Mouse (Mus musculus): Measurements from ENCODE around the gene Tsku. TPM values are rescaled to one million over a fixed set of nuclear protein-coding genes. Genes with fewer than 3 reads are reported as not detected.
A peak's percentile ranks its signal among the peaks of the same experiment; 100 is the strongest.

Gene Tsku
- polyA plus RNA-seq, 1 experiment: not detected

DNA sequence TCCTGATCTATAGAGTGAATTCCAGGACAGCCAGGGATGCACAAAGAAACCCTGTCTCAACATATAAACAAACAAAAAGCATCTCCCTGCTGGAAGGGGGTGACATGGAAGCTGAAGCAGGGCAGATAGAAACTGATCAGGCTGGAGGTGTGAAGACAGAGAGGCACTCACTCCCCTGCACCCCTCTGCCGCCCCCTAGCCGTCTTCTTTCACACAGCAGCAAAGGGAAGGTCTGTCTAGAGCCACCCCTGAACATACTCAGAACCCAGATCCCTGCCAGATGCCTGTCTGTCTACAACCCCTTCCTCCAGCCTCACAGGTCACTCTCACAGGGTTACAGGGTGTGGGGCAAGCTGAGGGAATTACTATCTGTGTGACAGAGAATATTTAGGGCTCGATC, 16.8 kb downstream of the Tsku start:
- no peak for TF ChIP-seq GATA1 (IDR thresholded peaks at IDR 0.05; ENCODE audit: low read length)

DNA sequence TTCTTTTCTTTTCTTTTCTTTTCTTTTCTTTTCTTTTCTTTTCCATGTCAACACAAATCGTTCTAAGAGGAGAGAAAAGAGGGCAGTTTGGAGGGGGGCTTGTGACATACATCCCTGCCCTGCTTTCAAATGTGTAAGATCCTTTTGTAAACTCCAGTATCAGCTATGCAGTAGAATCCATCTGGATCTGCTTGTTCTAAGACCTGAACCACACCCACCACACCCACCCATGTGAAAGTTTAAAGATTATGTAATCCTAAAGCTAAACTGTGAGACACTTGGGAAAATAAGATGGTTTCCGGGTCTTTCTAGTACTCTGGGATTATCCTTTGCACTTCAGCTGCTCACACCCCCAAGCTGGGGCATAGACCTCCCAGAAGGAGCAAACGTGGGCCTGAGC, 18.9 kb downstream of the Tsku start:
- no peak for TF ChIP-seq GATA1 (IDR thresholded peaks at IDR 0.05; ENCODE audit: low read length)

DNA sequence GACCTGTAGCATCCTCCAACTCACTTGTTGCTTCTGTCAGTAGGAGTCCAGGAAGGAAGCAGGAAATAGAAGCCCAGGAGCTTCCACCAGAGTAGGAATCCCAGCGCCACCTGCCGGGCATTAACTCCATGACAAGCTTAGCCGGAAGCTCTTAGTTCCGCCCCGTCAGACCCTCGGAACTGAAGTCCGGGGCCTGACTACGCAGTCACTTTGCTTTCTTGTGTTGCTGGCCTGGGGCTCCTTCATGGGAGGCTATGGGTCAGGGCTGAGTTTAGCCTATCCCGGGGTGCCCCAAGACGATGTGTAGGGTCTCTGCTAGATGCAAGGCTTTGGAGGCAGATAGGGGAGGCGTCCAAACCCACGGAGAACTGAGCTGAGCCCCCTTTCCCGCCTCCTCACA, 19.7 kb downstream of the Tsku start:
- no peak for TF ChIP-seq GATA1 (IDR thresholded peaks at IDR 0.05; ENCODE audit: low read length)

DNA sequence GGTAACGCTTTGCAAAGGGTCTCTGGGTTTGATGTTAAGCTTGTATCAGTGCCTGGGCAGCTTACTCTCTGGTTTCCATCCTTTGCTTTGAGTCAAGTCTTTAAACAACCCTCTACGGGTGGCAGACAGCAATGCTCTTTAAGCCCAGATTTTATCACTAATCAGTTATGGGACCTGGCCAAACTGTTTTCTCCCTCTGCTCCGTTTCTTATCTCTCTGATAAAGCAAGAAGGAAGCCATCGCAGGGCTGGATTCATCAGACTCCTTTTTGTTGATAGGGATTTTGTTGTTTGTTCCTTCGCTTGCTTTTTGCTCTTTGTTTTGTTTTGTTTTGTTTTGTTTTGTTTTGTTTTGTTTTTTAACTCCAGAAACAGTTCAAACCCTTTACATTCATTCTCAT, 20.8 kb downstream of the Tsku start:
- peak; percentile 25 for TF ChIP-seq GATA1 (IDR thresholded peaks at IDR 0.05; ENCODE audit: low read length)

DNA sequence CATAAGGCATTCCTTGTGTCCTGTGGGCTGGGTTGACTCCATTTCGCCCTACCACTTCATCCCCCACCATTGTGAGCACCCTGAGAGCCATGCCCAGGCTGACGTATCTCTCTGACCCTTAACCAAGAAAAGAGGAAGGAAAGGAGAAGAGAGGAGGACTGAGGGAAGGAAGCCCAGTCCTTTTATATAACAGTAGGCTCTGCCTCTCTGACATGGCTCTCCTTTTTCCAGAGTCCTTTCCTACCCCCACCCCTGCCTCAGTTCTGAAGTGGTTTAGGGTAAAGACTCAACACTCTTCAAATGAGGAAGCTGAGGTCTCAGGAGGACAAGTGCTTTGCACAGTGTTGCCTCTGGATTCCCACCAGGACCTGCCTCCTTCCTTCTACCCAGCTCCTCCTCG, 27.1 kb downstream of the Tsku start:
- no peak for TF ChIP-seq GATA1 (IDR thresholded peaks at IDR 0.05; ENCODE audit: low read length)

DNA sequence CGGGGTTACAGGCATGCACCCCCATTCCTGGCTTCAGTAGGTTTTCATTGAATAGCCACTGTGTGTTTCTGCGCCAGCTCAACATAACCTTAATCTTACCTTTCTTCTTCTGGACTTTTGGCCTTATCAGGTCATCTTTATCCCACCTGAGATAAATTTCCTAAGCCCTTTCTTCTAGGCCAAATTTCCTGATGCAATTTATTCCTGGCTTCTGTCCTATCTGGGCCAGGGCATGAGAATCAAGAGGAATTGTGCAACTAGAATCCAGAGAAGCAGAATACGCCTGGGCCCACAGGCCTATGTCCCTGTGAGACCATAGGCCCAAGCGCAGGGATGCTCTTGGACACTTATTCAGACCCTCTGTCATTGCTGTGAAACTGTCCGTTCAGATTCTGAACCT, 27.6 kb downstream of the Tsku start:
- TF ChIP-seq GATA1 (IDR thresholded peaks at IDR 0.05; ENCODE audit: low read length): no peak

DNA sequence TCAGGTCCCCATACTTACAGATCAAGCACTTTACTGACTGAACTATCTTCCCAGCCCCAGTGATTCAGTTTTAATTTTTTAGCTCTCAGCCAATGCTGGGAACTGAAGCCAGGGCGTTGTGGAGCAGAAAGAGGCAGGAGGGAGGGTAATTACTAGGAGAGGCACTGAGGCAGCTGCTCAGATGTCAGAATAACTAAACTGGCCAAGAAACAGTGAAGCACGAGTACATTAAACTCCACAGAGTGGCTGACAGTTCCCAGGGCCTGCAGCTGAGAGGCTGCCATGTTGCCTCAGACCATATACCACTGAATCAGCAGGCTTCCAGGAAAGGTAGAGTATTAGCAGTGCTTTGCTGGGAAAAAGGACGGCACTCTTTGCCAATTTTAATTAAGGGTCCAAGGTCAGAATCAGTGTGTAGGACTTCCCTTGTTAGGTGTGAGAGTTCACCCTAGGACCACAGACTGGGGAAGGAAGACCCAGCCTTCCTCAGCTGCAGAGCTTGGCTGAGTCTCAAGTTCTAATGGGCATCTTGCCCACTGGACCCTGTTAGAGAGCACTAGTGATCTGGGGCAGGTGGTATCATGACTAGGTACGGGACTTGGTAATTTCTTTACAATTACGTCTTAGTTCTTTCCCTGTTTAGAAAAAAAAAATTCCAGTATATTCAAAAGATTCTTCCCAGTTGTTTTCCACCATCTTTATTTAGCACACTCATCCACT, 28.3 kb downstream of the Tsku start:
- no peak for TF ChIP-seq GATA1 (IDR thresholded peaks at IDR 0.05; ENCODE audit: low read length)

DNA sequence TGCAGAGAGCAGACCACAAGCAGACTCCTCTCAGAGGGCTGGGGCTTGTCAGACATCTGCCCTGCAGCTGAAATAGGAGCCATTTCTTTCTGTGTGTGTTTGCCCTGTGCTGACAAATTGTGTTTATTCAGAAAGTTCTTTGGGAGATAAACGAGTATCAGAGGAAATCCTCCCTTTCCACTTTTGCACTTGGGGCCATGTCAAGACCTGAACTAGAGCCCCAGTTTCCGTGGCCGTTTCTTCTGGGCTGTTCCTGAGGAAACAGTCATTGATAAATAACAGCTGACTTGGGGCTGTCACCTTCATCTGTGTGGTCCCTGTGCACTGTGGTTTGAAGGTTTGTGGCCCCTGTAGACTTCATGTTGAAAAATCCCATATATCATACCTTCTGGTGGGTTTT, 29.2 kb downstream of the Tsku start:
- TF ChIP-seq GATA1 (IDR thresholded peaks at IDR 0.05; ENCODE audit: low read length): no peak

DNA sequence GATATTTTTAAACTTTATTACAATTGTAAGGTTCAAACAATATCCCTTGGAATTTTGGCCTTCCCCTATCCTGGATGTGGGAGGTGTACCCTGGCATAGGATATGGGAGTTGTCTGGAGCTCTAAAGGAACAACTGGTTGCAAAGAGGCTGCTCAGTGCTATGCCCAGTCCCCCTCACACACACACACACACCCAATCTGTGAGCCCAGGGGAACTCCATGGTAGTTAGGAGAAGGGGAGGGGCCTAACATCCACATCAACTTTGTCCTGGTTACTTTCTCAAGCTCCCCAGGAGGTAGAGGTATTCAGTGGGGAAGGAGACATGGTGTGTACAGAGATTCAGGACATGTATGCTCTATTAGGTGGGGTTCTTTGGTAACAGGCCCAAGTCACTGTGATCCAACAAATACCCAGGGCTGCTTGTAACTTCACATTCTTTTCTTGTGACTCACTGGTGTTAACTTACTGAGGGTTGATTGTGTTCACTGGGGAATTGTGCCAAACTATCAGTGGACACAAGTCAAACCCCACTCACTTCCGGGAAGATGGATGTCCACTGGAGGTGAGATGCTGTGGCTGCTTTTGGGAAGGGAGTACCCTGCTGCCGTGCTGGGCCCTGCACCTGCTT, 30.6 kb downstream of the Tsku start:
- no peak for TF ChIP-seq GATA1 (IDR thresholded peaks at IDR 0.05; ENCODE audit: low read length)

DNA sequence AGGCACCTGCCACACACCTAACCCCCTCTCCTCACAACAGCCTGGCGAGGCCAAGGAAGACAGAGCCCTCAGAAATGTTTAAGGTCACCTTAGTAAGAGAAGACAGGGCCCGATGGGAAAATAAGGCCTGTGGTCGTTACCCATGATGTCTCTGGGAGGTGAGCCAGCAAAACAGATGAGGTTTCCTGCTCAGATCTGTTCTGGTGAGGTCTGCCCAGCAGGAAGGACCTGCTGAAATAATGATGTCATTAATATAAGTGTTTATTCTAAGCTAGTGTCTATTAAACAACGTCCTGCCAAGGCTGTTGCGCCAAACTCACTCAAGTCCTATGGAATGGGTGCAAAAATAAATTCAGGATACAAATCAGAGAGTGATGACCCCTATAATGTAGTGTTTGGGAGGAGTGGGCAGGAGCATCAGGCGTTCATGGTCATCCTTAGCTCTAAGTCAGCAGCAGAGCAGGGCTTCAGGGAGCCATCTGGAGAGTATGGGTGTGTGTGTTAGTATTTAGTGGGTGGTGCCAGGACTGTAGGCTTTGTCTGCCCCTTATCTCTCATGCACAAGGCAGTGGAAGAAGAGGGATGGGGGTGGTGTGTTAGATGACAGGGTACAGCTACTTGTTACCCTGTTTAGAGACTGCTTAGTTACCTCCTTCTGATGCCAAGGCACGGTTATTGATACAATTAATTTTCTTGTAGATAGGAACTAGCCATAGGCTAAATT, 31.3 kb downstream of the Tsku start:
- no peak for TF ChIP-seq GATA1 (IDR thresholded peaks at IDR 0.05; ENCODE audit: low read length)

DNA sequence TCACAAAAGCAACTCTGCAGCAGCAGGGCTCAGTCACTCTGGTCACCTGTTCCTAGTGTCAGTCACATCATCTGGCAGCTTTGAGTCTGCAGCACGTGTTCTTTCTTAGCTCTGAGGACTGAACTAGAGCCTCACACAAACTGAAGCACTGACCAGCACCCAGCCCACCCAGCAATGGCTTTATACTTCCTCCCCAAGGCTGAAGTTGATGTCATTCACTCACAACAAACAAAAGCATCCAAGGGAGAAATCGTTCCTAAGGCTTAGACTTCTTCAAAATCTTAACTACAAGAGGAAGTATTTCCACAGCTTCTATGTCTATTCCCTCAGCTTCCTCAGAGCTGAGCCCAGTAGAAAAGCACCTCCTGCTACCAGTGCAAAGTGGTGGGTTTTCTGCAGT, 32.8 kb downstream of the Tsku start:
- TF ChIP-seq GATA1 (IDR thresholded peaks at IDR 0.05; ENCODE audit: low read length): no peak

DNA sequence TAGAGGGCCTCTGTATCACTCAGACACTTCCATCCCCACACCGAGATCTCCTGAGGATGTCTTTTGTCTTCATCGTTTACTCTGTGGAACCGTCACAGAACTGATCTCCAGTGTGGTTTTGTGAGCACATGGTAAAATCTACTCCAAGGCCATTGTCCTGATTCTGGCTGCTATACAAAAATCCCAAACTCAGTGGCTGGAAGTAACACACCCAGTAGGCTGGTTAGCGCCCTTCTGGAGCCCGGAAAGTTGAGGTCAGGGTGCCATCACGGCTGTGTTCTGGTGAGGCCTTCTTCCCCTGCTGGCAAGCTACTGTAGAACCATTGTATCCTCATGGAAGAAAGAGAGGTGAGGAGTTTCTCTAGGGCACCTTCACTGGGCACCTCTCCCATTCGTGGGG, 35.1 kb downstream of the Tsku start:
- no peak for TF ChIP-seq GATA1 (IDR thresholded peaks at IDR 0.05; ENCODE audit: low read length)

DNA sequence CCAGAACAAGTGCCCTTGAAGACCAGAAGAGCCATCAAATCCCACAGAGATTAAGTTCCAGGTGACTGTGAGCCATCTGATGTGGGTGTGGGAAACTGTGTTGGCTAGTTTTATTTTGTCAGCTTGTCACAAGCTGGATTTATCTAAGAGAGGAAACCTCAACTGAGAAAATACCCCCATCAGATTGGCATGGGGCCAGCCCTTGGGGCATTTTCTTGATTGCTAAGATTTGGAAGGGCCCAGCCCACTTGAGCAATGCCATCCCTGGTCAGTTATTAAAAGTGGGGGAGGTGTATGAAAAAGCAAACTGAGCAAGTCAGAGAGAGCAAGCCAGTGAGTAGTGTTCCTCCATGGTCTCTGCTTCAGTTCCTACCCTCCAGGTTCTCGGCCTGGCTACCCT, 36.9 kb downstream of the Tsku start:
- TF ChIP-seq GATA1 (IDR thresholded peaks at IDR 0.05; ENCODE audit: low read length): no peak

DNA sequence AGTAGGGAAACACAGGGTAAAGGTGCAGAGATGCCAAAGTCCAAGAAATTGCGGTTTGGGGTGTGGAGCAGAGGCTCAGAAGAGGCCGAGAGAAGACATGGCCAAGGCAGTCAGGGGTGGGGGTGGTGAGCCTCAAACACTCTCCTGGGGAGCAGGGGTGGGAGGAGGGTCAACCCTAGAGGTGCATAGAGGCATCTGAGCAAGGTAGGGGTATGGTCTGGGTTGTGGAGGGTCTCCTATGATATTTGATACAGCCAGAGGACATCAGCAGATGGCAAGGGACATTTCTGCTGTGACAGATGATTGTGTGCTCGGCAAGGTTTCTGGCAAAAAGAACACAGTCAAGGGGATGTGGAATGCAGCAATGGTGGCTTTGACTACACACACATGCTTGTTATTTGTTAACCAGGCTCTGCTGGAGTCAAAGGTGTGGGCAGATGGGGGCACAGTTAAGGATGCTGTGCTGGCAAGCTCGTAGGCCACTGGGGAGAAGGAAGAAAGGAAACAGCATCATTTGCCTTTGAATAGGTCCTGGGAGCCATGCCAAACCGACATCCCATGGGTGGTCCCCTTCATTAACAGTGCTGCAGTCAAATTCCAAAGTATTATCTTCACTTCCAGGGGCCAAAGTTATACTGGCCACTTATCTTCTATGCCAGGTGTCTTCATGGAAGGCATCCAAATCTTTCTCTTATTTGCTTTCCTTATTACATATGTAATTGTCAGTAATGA, 37.7 kb downstream of the Tsku start:
- no peak for TF ChIP-seq GATA1 (IDR thresholded peaks at IDR 0.05; ENCODE audit: low read length)

DNA sequence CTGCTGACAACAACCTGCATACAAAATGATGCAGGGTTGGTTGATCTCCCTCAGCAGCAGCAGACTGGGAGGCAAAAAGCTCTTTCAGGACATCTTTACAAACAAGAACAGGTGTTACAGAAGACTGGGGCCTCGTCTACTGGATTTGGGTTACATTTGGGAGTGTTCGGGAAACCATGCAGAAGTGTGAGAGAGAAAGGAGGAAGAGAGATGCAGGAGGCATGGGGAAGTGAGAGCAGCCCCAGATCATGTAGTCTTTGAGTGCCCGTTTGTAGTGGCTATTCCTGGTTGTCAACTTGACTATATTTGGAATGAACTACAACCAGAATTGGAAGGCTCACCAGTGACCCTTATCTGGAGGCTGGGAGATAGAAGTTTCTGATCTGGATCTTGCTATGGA, 38.7 kb downstream of the Tsku start:
- TF ChIP-seq GATA1 (IDR thresholded peaks at IDR 0.05; ENCODE audit: low read length): no peak

DNA sequence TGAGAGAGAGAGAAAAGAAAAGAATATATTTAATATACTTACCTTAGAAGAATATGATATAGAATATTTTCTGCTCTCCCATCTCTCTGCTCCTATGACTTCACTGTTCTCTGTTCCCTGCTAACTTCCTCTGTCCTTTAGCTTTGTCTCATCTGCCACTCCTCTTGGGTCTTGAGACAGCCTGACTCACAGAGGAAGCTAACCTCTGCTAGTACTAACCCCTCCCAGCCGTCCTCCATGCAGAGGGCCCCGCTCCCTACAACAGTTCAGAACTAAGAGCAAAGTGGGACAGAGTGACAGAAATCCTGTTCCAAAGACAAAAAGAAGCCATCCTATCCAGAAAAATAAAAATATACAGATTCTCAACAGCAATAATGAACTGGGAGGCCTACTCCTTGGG, 40.0 kb downstream of the Tsku start, which contains the start of gene Acer3:
Acer3 (minus strand) TSS at position 126 of the 400 bp plus-strand sequence.
- no peak for TF ChIP-seq GATA1 (IDR thresholded peaks at IDR 0.05; ENCODE audit: low read length)
